Mouse (Mus musculus): Measurements from ENCODE around the gene Gm45213.

Gene Gm45213

GRCm38 (mm10) chr7:66043552-66044459 is at the start of gene Gm45213:
TSS of gene Gm45213 (plus strand) at chr7:66043602.
- no peak for DNase-seq (ENCODE audit: low spot score)

GRCm38 (mm10) chr7:66001035-66001754 is 42.2 kb upstream of the Gm45213 start:
- no peak for DNase-seq (ENCODE audit: low spot score)

GRCm38 (mm10) chr7:66001797-66002196 is 41.6 kb upstream of the Gm45213 start:
- DNase-seq (ENCODE audit: low spot score): no peak

GRCm38 (mm10) chr7:66003447-66003846 is 40.0 kb upstream of the Gm45213 start:
- DNase-seq (ENCODE audit: low spot score): no peak

- DNase-seq (ENCODE audit: low spot score): no peak
Observed at GRCm38 (mm10) chr7:66003865-66004638, 39.4 kb upstream of the Gm45213 start.

GRCm38 (mm10) chr7:66005066-66005465 is 38.3 kb upstream of the Gm45213 start:
- no peak for DNase-seq (ENCODE audit: low spot score)

GRCm38 (mm10) chr7:66008161-66008891 is 35.1 kb upstream of the Gm45213 start:
- no peak for DNase-seq (ENCODE audit: low spot score)

GRCm38 (mm10) chr7:66008892-66009273 is 34.5 kb upstream of the Gm45213 start:
- DNase-seq (ENCODE audit: low spot score): no peak

GRCm38 (mm10) chr7:66010518-66010917 is 32.9 kb upstream of the Gm45213 start:
- no peak for DNase-seq (ENCODE audit: low spot score)

GRCm38 (mm10) chr7:66027747-66028146 is 15.7 kb upstream of the Gm45213 start:
- DNase-seq (ENCODE audit: low spot score): no peak

- no peak for DNase-seq (ENCODE audit: low spot score)
Observed at GRCm38 (mm10) chr7:66028766-66029512, 14.5 kb upstream of the Gm45213 start.

- no peak for DNase-seq (ENCODE audit: low spot score)
Observed at GRCm38 (mm10) chr7:66036809-66037208, 6.6 kb upstream of the Gm45213 start.

- DNase-seq (ENCODE audit: low spot score): no peak
Observed at GRCm38 (mm10) chr7:66038261-66038660, 5.1 kb upstream of the Gm45213 start.

GRCm38 (mm10) chr7:66038730-66039129 is 4.7 kb upstream of the Gm45213 start:
- DNase-seq (ENCODE audit: low spot score): no peak

- no peak for DNase-seq (ENCODE audit: low spot score)
Observed at GRCm38 (mm10) chr7:66040026-66040814, 3.2 kb upstream of the Gm45213 start.

- no peak for DNase-seq (ENCODE audit: low spot score)
Observed at GRCm38 (mm10) chr7:66044617-66045016, 1.2 kb downstream of the Gm45213 start.

- no peak for DNase-seq (ENCODE audit: low spot score)
Observed at GRCm38 (mm10) chr7:66046921-66047918, 3.8 kb downstream of the Gm45213 start.

- no peak for DNase-seq (ENCODE audit: low spot score)
Observed at GRCm38 (mm10) chr7:66047975-66048374, 4.6 kb downstream of the Gm45213 start.

Measured in c-Kit-positive CD71-positive TER-119-positive erythroid progenitor cells, embryonic 14.5 days (primary cell).